ENCODE assay signal across 10 mouse cellular contexts in the genomic region with DNA sequence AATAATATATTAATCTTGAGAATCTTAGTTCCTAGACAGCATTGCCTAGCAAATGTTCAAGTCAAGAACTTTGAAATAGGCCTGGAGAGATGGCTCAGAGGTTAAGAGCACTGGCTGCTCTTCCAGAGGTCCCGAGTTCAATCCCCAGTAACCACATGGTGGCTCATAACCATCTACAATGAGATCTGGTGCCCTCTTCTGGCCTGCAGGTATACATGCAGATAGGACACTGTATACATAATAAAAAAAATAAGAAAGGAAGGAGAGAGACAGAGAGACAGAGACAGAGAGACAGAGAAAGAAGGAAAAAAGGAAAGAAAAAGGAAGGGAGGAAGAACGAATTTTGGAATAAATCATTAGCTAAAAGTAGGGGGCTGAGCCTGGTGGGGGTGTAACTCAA. TPM values are rescaled to one million over a fixed set of nuclear protein-coding genes. Genes with fewer than 3 reads are reported as not detected.
A peak's percentile ranks its signal among the peaks of the same experiment; 100 is the strongest.
DNase-seq lines count a peak whose midpoint lies in the region; ATAC-seq and TF ChIP-seq lines count a peak whose summit lies in the region.
"Had no signal": no experiment of that assay in that cellular context is flagged by ENCODE, and none has a peak within 500 bp of the region (broad histone marks: within the 10 kb centered on the region; RNA-seq: fewer than 3 reads in every experiment).

No protein-coding gene starts in this region.

- H3K9me3 ChIP-seq in kidney, embryonic 14.5 days (ENCODE audit: control insufficient read depth, low read length), result no peaks in the 10 kb centered on the region
- no peaks in the 10 kb centered on the region for H3K9me3 ChIP-seq in forebrain, embryonic 13.5 days (replicated peaks)
- H3K9me3 ChIP-seq: embryonic facial prominence, embryonic 13.5 days had no signal

- no peak overlapping the region for H3K9ac ChIP-seq in kidney, embryonic 14.5 days (ENCODE audit: low read depth, low read length)
- H3K9ac ChIP-seq in forebrain, embryonic 13.5 days, result no peak overlapping the region
- H3K9ac ChIP-seq: embryonic facial prominence, embryonic 13.5 days; forebrain, postnatal 0 days had no signal

- no peak for TF ChIP-seq POLR2A in cortical plate, adult 2 months (IDR thresholded peaks at IDR 0.05; ENCODE audit: extremely low read depth, insufficient read depth, low read length)

- no peak overlapping the region for H3K27ac ChIP-seq in kidney, embryonic 14.5 days (ENCODE audit: low read depth, low read length)
- H3K27ac ChIP-seq in cortical plate, adult 2 months (ENCODE audit: insufficient read depth, low read length), result no peak overlapping the region
- no peak overlapping the region for H3K27ac ChIP-seq in forebrain, embryonic 13.5 days
- H3K27ac ChIP-seq: embryonic facial prominence, embryonic 13.5 days had no signal

- no peak for ATAC-seq in kidney, embryonic 14.5 days (ENCODE audit: low FRiP score, low TSS enrichment)
- no peak for ATAC-seq in forebrain, embryonic 13.5 days
- ATAC-seq: forebrain, postnatal 0 days had no signal

- TF ChIP-seq CTCF in cortical plate, adult 2 months (IDR thresholded peaks at IDR 0.05; ENCODE audit: extremely low read depth, insufficient read depth, low read length), result 0 out of 2 replicates have a peak, but pooled peaks have one; percentile 9

- DNase-seq in kidney, postnatal 14 days, result peak; percentile 11
- DNase-seq in 3T3-L1 (ENCODE audit: low read depth, low spot score), result peak; percentile 48
- DNase-seq in B cell, adult 2 months, result peak; percentile 31 to 48
- no peak for DNase-seq in cerebellum, adult 9-11 months
- DNase-seq: forebrain, postnatal 0 days; heart, adult 18-20 months had no signal

- H3K36me3 ChIP-seq in kidney, embryonic 14.5 days (ENCODE audit: control insufficient read depth, insufficient read depth, low read length), result no peaks in the 10 kb centered on the region
- H3K36me3 ChIP-seq in forebrain, embryonic 13.5 days (ENCODE audit: poor library complexity, severe bottlenecking), result no peaks in the 10 kb centered on the region
- H3K36me3 ChIP-seq: embryonic facial prominence, embryonic 13.5 days had no signal

- no peak overlapping the region for H3K4me2 ChIP-seq in kidney, embryonic 14.5 days (replicated peaks; ENCODE audit: low read depth, low read length)
- H3K4me2 ChIP-seq in forebrain, embryonic 13.5 days, result no peak overlapping the region
- H3K4me2 ChIP-seq: embryonic facial prominence, embryonic 13.5 days had no signal

- H3K4me1 ChIP-seq in kidney, embryonic 14.5 days (ENCODE audit: control insufficient read depth, insufficient read depth, low read length), result no peaks in the 10 kb centered on the region
- H3K4me1 ChIP-seq in cortical plate, adult 2 months (ENCODE audit: control insufficient read depth, insufficient read depth, low read length), result no peaks in the 10 kb centered on the region
- H3K4me1 ChIP-seq in forebrain, embryonic 13.5 days, result no peaks in the 10 kb centered on the region
- H3K4me1 ChIP-seq: embryonic facial prominence, embryonic 13.5 days had no signal

- 62% methylated on average over 2 of the region's 2 CpGs for WGBS in kidney, embryonic 14.5 days
- 60% methylated on average over 2 of the region's 2 CpGs for WGBS in forebrain, embryonic 13.5 days

- H3K4me3 ChIP-seq in kidney, embryonic 14.5 days (ENCODE audit: low read length), result no peak overlapping the region
- no peak overlapping the region for H3K4me3 ChIP-seq in cortical plate, adult 2 months (ENCODE audit: insufficient read depth, low read length)
- H3K4me3 ChIP-seq in forebrain, embryonic 13.5 days, result no peak overlapping the region
- H3K4me3 ChIP-seq: embryonic facial prominence, embryonic 13.5 days had no signal

- no peaks in the 10 kb centered on the region for H3K27me3 ChIP-seq in kidney, embryonic 14.5 days (ENCODE audit: control insufficient read depth, insufficient read depth, low read length)
- no peaks in the 10 kb centered on the region for H3K27me3 ChIP-seq in forebrain, embryonic 13.5 days
- H3K27me3 ChIP-seq: embryonic facial prominence, embryonic 13.5 days had no signal

RNA-seq across cellular contexts. Expression of a gene that starts 6.8 kb away (rescaled TPM):
- 0.32 and 0.39 TPM in 2 replicates for polyA plus RNA-seq in kidney, embryonic 14.5 days (2014; fragmentation: Nextera tagmentation; extraction: Ambion mirVana)
- 0.32 and 0.46 TPM in 2 replicates for polyA plus RNA-seq in cortical plate, adult 2 months (2012; rRNA removed)
- 0.15 TPM in 2 replicates for polyA plus RNA-seq in forebrain, embryonic 13.5 days (2015; fragmentation: Nextera tagmentation; extraction: Ambion mirVana)

RNA-seq across cellular contexts. Expression of a gene that starts 29.7 kb away (rescaled TPM):
- polyA plus RNA-seq in kidney, embryonic 14.5 days (2014; fragmentation: Nextera tagmentation; extraction: Ambion mirVana), result 19.7 and 24.1 TPM in 2 replicates
- polyA plus RNA-seq in cortical plate, adult 2 months (2012; rRNA removed), result 28.1 and 36.4 TPM in 2 replicates
- polyA plus RNA-seq in forebrain, embryonic 13.5 days (2015; fragmentation: Nextera tagmentation; extraction: Ambion mirVana), result 16.6 and 20.0 TPM in 2 replicates

RNA-seq across cellular contexts. Expression of a gene that starts 36.6 kb away (rescaled TPM):
- 10.2 and 18.4 TPM in 2 replicates for polyA plus RNA-seq in kidney, embryonic 14.5 days (2014; fragmentation: Nextera tagmentation; extraction: Ambion mirVana)
- polyA plus RNA-seq in cortical plate, adult 2 months (2012; rRNA removed), result 11.4 and 12.2 TPM in 2 replicates
- polyA plus RNA-seq in forebrain, embryonic 13.5 days (2015; fragmentation: Nextera tagmentation; extraction: Ambion mirVana), result 14.1 and 14.5 TPM in 2 replicates

RNA-seq across cellular contexts. Expression of a gene that starts 45.6 kb away (rescaled TPM):
- polyA plus RNA-seq in kidney, embryonic 14.5 days (2014; fragmentation: Nextera tagmentation; extraction: Ambion mirVana), result 151 and 156 TPM in 2 replicates
- polyA plus RNA-seq in cortical plate, adult 2 months (2012; rRNA removed), result 23.0 and 23.3 TPM in 2 replicates
- polyA plus RNA-seq in forebrain, embryonic 13.5 days (2015; fragmentation: Nextera tagmentation; extraction: Ambion mirVana), result 139 and 147 TPM in 2 replicates
